Mouse (Mus musculus): Measurements from ENCODE around the gene Lonrf2.

The Lonrf2 gene

DNA sequence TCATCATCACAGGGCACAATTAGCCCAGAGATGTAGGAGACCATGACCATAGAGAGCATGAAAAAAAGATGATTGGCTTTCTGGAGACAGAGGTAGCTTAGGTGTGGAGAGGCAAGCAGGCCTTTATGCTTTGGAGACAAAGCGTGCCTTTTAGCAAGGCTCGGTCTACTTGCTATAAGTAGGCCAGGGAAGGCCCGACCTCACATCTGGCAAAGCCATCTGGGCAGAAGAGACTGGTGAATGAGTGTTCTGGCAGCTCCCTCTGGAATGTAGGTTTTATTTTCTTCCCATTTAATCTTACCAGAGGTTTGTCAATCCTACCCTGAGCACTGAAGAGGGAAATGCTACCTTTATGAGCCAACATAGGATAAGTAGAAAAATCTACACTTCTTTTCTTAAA is 65.8 kb downstream of the Lonrf2 start:
- no peak for DNase-seq (ENCODE audit: low read depth in 2 of 2, low spot score in 2 of 2)

DNA sequence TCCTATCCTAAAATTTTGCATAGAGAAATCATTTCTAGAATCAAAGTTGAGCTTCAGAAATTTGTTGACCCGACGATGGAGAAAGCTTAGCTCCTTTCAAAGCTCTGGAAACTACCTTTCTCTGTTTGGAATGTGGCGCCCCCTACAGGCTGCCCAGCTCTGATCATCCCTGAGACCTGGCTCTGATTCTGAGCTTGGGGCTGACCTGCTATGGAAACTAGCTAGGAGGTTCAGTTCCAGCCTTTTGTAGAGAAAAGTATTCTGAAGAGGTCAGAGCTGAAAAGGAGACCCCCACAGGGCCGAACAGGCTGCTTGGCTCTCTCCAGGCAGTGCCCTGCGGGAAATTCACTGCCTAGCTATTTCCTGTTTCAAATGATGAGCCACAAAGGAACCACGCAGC is 66.6 kb downstream of the Lonrf2 start:
- DNase-seq (ENCODE audit: low read depth in 2 of 2, low spot score in 2 of 2), result peak; percentile 44 to 53

DNA sequence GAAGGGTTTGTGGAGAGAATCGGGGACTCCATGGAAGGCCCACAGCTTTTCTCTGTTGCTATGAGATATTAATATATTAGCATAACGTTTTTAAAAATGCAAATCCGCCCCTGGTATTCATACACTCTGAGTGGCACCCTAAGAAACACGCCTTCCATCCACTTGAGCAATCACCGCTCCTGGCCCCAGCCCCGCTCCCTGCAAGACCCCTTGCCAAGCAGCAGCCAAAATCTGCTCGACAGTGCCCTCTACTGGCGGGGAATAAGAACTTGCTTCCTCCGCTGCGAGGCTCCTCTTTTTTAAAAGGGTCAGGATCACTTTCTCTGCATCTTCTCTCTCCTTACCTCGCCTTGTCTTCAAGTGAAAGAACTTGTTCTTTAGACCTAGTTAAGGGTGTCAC is 68.7 kb downstream of the Lonrf2 start:
- peak; percentile 47 to 62 for DNase-seq (ENCODE audit: low read depth in 2 of 2, low spot score in 2 of 2)

DNA sequence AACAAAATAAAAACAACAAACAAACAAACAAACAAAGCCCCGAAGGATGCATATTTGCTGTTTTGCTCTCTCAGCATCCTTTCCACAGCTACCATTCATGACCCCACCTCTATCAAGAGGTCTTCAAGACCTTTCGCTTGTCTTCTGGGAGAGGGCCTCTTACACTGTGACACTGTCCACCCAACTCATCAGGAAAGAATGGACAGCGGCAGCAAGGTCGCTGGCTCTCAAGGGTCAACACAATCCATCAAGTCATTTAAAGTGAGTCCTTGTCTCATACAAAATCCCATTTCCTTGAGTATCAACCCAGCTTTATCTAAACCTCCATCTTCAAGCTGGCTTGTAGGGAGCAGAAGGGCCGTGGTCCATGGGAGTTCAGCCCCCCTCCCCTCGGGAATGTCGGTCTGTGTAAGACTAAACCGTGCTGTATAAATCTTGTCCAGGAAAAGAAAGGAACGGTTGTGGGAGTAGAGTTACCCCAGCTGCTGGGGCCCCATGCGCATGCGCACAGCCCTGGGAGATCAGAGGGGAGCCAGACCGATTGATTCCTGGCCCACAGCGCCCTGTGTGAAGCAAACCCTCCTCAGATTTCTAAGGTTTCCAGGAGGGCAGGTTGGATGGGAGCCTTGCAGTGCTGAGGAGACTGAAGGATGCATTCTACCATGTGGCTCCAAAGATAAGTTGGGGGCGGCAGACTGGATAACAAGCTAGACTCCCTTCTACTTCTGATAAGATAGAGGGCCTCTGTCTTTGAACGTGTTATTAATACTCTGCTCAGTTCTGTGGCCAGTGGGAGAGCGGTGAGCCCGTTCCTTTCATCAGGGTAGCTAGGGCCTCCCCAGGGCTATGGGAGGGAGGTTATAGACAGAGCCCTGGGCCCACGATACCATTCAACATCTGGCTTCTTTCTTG is 69.6 kb downstream of the Lonrf2 start:
- no peak for DNase-seq (ENCODE audit: low read depth in 2 of 2, low spot score in 2 of 2)

DNA sequence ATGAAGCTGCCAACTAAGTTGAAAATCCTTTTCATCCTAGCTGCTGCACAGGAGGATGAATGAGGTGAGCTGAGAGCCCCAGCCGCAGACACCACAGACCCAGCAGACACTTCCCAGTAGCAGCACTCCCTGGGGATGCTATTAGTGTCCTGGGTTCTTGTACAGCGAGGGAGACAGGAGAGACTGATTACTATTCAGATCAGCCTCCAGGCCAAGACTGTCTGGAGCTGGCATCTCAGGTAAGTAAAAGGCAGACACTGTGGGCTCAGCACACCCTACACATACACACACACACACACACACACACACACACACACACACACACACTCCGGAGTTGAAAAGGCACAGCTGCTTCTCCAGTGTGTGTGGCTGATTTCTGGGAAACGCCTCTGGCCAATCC is 70.3 kb downstream of the Lonrf2 start:
- no peak for DNase-seq (ENCODE audit: low read depth in 2 of 2, low spot score in 2 of 2)

DNA sequence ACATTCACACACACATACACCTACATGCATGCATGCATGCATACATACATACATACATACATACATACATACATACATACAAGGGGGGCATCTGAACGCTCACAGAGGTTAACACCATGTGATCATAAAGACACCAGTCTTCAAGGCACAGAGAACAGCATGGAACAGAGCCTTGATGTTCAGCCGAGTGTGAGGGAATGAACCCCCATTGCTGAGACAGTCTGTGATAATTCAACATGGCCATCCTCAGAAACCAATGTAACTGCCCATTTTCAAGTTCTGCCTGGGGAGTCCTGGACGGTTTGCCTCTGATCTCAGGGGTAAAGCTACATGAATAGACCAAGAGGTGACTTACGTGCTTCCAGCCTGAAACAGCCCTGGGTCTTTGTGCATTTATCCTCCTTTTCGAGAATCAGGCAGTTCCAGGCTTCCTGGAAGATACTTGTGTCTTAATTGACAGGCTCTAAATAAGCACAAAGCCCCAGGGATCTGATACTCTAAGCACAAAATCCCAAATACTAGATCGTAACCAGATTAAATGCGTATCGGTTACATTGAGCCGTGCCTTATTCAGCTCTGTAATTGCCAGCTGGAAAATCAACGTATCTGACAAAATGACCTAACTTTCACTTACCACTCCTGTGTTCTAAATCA is 72.4 kb downstream of the Lonrf2 start:
- DNase-seq (ENCODE audit: low read depth in 2 of 2, low spot score in 2 of 2), result no peak

DNA sequence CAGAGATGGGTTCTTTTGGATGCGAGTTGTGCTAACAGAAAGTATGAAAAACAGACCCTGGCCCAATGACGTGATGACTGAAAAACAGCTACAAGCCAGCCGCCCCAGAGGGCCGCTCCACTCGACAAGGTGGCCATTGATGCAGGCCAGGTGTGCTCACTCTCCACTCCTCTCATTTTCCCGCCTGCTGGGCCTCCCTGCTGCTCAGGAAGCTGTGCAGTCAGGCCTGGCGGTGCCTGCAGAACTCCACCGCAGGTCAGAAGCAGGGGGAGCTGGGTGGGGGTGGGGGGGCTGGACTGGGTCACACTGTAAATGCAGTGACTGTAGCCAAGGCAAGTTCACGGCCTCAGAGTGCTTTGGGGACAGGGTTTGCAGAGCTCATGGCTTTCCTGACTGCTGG is 76.1 kb downstream of the Lonrf2 start:
- DNase-seq (ENCODE audit: low read depth in 2 of 2, low spot score in 2 of 2), result no peak

DNA sequence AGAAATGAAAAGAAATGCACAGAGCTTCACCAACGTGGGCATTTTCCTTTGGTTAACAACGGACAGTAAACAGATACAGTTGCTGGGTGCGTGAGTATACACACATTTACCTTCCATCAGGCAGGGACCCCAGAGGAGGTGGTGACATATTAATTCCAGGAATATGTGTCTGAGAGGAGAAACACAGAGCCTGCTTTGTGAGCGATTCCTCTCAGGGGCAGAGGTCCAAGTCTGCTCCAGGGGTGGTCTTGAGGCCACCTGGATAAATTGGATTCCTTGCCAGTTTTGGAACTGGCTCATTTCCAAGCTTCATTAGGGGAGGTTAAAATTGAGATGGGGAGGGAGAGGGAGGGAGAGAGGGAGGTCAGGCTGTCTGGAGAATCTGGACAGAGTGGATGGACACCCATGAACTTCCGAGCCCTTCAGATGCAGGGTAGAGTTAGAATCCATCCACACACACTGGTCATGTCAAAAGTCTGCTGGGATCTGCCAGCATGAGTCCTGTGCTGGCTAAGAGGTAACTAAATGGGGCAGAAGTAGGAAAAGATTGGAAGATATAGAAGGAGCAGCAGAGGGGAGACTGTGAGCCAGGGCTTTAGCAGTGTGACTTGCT is 78.6 kb downstream of the Lonrf2 start:
- no peak for DNase-seq (ENCODE audit: low read depth in 2 of 2, low spot score in 2 of 2)

DNA sequence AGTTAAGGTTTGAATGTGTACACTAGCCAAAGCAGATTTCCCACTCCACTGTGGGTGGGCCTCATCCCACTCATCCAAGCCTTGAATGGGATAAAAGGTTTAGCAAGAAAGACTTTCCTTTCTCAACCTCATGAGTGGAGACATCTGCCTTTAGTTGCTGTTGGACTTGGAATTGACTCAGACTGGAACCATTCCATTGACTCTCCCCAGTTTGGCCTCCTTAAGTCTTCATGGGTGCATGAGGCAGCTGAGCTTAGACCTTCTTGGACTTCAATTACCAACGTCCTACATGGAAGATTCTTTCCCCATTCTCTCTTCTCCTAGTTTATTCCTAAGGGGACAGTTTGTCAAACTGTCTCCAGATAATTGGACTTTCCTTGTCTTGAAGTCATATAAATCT is 92.6 kb downstream of the Lonrf2 start:
- no peak for DNase-seq (ENCODE audit: low read depth in 2 of 2, low spot score in 2 of 2)
